Mouse (Mus musculus) forelimb bud, embryonic 11.5 days (tissue): Measurements from ENCODE around the gene Dpp6.

Source experiments
- DNase-seq: peaks from one replicate; pipeline ENCODE4 v3.0.0-alpha.2; 2012; ENCODE audit warnings: low read depth, low spot score

The Dpp6 gene

DNA sequence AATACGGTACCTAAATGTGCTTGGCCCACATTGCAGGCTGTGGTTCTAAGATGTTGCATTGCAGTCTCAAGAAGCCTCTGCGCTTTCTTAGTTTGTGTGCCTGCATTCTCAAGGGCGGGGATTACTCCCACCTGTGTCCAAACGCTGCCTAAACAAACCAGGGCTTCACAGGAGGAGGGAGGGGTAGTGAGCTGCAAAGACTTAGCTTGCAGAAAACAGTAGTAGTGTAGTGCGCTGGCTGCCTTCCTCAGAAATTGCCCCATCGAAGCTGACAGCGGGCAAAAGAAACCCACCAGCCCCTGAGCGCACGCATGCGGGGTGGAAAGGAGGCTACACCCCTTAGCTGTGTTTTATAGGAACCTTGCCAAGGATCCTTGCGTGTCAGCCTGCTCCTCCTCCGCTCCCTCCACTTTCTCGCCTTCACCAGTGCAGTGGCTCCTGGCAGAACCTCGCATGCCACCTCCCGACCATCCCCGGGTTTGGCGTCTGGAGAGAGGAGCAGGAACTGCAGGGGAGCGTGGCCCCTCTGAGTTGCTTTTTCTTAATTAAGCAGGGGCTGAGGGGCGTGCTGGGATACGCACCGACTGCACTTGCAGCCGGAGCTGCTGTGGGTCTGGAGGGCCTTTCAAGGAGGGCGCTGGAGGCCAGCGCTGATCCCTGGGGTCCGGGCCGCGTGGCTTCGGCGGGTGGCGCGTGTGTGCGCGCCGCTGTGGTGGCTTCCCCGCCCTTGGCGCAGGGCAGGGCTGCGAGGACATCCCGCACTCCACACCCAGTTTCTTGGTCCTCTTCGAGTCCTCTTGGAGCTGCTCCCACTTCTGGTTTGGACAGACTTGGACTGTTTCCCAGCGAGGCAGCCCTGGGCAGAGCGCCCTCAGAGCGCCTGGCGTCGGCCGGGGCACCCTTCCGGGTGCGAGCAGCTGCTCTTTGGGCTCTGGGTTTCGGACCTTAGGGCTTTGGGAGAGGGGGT lies at the start of gene Dpp6:
TSS of gene Dpp6 (plus strand) at position 229 of the 967 bp plus-strand sequence.
- peak; percentile 1 for DNase-seq

DNA sequence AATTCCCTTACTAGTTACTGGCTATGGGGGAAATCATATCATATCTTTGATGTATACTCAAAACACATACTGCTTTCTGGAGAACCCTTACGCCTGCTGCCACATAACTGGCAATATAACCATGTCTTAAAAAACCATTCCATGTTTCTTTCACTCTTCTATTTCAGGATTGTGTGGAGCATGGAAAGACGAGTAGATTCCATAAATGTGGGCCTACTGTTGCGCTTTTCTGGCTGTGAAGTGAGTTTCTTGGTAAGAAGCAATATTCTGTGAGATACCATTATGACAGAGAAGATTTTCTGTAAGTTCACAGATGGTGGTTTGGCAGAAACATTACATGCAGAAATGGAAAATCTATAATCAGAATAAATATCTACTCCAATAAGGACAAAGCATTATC lies 33.0 kb upstream of the Dpp6 start:
- DNase-seq = no peak

DNA sequence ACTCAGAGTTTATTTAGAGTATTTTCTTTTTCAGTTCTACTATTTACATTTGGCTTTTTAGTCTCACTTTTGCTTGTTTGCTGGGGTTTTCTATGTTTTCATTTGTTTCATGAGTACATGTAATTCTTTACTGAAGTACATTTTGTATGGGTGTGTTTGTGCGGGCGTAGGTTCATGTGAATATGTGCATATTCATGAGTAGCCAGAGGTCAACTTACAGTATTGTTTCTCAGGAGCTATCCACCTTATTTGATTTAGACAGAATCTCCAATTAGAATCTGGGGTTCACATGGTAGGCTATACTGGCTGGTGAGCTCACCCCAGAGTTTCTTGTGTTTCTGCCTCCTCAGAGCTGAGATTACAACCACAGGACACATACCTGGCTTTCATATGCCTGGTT lies 21.5 kb upstream of the Dpp6 start:
- no peak for DNase-seq

DNA sequence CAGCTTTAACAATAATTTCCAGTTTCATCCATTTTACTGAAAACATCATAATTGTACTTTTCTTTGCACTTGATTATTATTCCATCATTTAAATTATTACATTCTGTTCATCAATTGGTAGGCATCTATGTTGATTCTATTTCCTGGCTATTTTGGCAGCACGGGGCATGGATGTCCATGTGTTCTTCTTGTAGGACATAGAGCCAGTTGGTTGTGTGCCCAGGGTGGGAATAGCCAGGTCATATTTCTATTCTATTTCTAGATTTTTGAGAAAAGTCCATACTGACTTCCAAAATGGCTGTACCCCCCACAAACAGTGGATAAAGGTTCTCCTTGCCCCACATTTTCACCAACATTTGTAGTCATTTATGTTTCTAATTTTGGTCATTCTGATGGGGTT lies 19.0 kb downstream of the Dpp6 start:
- DNase-seq = no peak

- no peak for DNase-seq
Observed at GRCm38 (mm10) chr5:26841151-26841550, 24.1 kb downstream of the Dpp6 start.

DNA sequence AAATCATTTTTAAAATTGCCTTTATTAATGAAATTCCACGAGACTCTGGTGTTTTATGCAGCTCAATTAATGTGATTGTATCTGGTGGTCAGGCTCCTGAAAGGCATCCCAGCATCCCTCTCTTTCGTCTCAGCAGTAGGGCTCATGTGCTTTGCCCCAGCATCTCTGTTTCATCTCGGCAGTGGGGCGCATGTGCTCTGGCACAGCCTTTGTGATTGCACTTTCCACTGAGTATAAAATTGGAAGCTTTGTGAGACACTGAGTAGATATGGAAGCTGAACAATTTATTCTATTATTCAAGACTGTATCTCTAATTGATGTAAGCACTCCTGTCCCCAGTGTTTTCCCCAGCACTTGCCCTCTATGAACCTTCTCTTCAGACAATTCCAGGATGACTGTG lies 37.7 kb downstream of the Dpp6 start:
- no peak for DNase-seq

- DNase-seq = no peak
Observed at GRCm38 (mm10) chr5:26875449-26875848, 58.4 kb downstream of the Dpp6 start.

DNA sequence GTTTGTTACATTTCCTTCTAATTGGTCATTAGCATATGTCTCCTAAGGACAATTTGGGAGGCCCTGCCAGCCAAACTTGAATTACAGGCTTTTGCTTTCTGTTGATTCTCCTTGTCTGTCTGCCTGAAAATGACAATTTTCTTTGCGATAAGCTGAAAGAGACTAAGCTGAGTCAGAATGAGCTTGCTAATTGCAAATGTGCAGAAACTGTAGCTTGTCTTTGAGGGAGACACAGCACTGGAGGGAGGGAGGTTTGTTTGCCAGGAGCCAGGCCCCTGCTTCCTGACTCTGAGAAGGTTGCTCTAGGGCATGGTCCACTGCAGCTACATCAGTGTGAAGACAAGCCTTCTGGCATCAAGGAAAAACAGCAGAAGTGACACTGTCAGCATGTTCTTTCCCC lies 70.5 kb downstream of the Dpp6 start:
- DNase-seq = no peak

- no peak for DNase-seq
Observed at GRCm38 (mm10) chr5:26888080-26888479, 71.1 kb downstream of the Dpp6 start.

GRCm38 (mm10) chr5:26894346-26894745 lies 77.3 kb downstream of the Dpp6 start:
- DNase-seq = peak; percentile 28

GRCm38 (mm10) chr5:26903786-26904185 lies 86.8 kb downstream of the Dpp6 start:
- DNase-seq = no peak

DNA sequence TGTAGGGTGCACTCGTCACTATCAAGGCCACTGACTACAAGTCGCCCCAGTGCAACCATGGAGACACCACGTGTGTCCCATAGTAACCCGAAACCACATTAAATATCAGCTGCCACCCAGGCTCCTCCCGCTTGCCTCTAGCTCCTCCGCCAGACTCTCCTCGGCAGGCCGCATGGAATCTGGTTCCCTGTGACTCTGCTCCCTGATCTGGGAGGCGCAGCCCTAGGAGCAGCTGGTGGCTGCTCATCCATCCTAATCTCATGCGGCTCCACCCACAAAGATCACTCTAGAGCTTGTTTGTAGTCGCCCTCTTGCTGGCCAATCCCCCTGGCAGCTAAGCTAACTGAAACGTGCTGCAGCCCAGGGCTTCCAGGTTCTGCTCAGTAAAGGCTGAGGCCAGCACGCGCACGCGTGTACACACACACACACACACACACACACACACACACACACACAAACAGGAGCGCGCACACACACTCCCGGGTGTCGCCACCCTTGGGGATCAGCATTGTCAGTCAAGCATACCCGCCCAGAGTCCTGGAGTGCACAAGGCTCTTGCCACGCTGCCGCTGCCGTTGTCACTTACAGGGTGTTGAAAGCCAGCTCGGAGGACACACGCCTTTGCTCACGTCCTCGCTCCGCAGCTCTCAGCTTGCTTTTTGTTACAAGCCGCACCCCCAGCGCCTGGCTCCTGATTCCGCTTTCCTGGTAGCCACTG lies 87.5 kb downstream of the Dpp6 start:
- peak; percentile 57 for DNase-seq

DNA sequence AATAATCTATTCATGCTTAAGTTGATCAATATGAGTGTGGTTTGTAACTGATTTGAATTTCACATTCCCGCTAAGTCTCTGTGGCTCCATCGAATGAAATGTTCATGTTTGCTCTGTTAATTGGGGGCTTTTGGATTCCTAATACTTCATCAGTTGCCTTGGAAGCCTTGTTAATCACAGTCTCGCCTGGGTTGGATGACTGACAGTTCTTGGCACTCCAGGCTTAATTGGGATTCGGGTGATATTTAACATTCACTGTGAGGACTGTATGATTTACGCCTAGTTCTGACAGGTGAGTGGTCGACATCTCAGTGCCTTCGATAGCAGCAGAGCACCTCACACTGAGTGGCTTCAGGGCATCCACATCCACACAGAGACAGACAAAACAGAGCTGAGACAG lies 90.1 kb downstream of the Dpp6 start:
- DNase-seq = no peak

- DNase-seq = no peak
Observed at GRCm38 (mm10) chr5:26908612-26909011, 91.6 kb downstream of the Dpp6 start.

GRCm38 (mm10) chr5:26910353-26910752 lies 93.3 kb downstream of the Dpp6 start:
- DNase-seq = no peak

- DNase-seq = no peak
Observed at GRCm38 (mm10) chr5:26911965-26912364, 95.0 kb downstream of the Dpp6 start.

DNA sequence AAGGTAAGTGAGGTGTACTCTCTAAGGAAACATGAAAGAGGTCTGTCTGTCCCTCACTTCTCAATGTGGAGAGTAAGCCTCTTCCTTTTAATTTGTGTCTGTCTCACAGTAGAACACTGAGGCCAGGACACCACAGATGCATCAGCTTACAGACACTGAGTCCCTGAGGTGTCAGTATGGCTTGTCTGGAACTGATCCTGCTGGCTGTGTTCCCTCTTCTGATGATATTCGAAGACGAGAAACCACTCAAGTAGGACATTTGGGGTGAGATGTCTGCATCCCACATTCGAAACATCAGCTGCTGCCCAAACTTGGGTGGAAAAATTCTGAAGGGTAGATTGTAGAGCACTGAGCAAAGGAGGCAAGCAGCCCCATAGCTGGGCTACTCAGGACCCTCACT lies 101.8 kb downstream of the Dpp6 start:
- no peak for DNase-seq

GRCm38 (mm10) chr5:26924552-26924951 lies 107.5 kb downstream of the Dpp6 start:
- no peak for DNase-seq

- no peak for DNase-seq
Observed at GRCm38 (mm10) chr5:26932413-26933122, 115.6 kb downstream of the Dpp6 start.

DNA sequence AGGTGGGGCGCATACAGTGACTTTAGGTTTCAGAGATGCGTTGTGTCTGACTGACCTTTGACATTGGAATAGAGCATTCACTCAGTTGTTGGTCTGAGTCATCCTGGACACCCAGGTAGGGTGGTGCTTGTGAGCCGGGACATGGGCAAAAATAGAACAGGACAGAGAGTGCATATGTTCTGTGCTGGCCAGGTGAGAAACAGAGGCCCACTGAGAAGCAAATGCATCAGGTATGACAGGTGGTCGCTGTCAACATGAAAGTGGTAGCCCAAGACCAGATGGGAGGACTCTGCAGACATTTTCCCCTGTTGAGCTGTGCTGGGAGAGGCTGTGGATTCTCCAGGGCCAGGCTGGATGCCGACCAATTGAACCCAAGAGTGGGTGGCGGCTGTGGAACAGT lies 117.9 kb downstream of the Dpp6 start:
- no peak for DNase-seq

GRCm38 (mm10) chr5:26941471-26941870 lies 124.5 kb downstream of the Dpp6 start:
- DNase-seq = no peak
